Mouse (Mus musculus): ENCODE measurements around the gene Tmem53.

DNA sequence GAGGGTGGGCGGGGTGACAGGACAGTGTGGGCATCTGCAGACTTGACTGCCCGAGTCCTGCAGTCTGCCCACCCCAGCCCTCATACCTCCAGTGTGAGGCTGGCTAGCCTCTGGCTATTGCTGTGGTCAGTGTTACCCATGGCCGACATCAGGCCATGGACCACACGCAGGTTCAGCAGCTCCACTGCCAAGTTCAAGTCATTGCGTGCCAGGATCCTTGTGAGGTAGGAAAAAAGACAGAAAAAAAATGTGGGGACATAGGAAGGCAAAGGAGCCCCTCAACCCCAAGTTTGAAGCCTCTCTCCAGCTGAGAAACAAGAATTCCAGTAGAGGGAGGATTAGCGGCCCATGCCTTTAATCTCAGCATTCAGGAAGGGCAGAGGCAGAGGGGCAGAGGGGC, 37.5 kb upstream of the Tmem53 start:
- no peak for TF ChIP-seq CTCF (IDR thresholded peaks at IDR 0.05; ENCODE audit: low read depth, low read length)
- no peak for TF ChIP-seq POLR2A (IDR thresholded peaks at IDR 0.05; ENCODE audit: borderline replicate concordance, low read depth, low read length)

Data from bone marrow macrophage, adult 2 months (primary cell).